Mouse (Mus musculus) hindbrain, embryonic 12.5 days (tissue): ENCODE results near the gene Foxo6. TPM values are rescaled to one million over a fixed set of nuclear protein-coding genes. Genes with fewer than 3 reads are reported as not detected.

ENCODE experiments used
- ATAC-seq: fragments of 200-750 bp; cut with Nextera tagmentation; 2 replicates; pipeline ENCODE4 v1.8.0; 2017; ENCODE audit warnings: moderate TSS enrichment; ENCODE audit not compliant: low FRiP score
- H3K27ac ChIP-seq: fragments of 300-500 bp; sonication (generic); 2 replicates; pipeline ENCODE4 v1.5.1; 2016; ENCODE audit warnings: mild to moderate bottlenecking
- H3K27me3 ChIP-seq: fragments of 300-500 bp; sonication (generic); 2 replicates; pipeline ENCODE4 v1.6.1; 2016; ENCODE audit warnings: mild to moderate bottlenecking
- H3K36me3 ChIP-seq: fragments of 300-500 bp; sonication (generic); 2 replicates; pipeline ENCODE4 v1.6.1; 2016; ENCODE audit warnings: mild to moderate bottlenecking
- H3K4me1 ChIP-seq: fragments of 300-500 bp; sonication (generic); 2 replicates; pipeline ENCODE4 v1.6.1; 2016
- H3K4me2 ChIP-seq: fragments of 300-500 bp; sonication (generic); replicated peaks from 2 replicates; pipeline ENCODE4 v1.6.1; 2016; ENCODE audit warnings: mild to moderate bottlenecking
- H3K4me3 ChIP-seq: fragments of 300-500 bp; sonication (generic); 2 replicates; pipeline ENCODE4 v1.5.1; 2016; ENCODE audit warnings: mild to moderate bottlenecking
- H3K9ac ChIP-seq: fragments of 300-500 bp; sonication (generic); 2 replicates; pipeline ENCODE4 v1.6.1; 2016; ENCODE audit warnings: mild to moderate bottlenecking, moderate library complexity
- H3K9me3 ChIP-seq: fragments of 300-500 bp; sonication (generic); replicated peaks from 2 replicates; pipeline ENCODE4 v1.6.1; 2016; ENCODE audit warnings: mild to moderate bottlenecking
- WGBS: fragments of 180-500 bp; shearing (Covaris S2); methylation state at CpG from one replicate; pipeline ENCODE4 v1.1.7; 2016; 5-methylcytosine and 5-hydroxymethylcytosine counted together
- polyA plus RNA-seq: library from polyadenylated mRNA; unstranded; fragments of >200 nt; fragmentation: Nextera tagmentation; extraction: Ambion mirVana; gene quantifications from 2 replicates; pipeline ENCODE4 v1.2.1, GENCODE M21; 2016

Foxo6 gene
- polyA plus RNA-seq, 1 experiment from 2014 or later, result 0.90 TPM

- Histone ChIP-seq H3K4me3 (no peak overlapping the region), H3K36me3 (no peaks in the 10 kb centered on the region), H3K4me2 (no peak overlapping the region), H3K4me1 (peaks cover 48% of the 10 kb centered on the region), H3K27me3 (peaks cover 15% of the 10 kb centered on the region), H3K27ac (peak overlapping the region; percentile 60; the same call in 1 of the 2 replicates), H3K9ac (no peak overlapping the region), H3K9me3 (no peaks in the 10 kb centered on the region)
- ATAC-seq, result no peak
- WGBS, result 60% methylated on average over 3 of the region's 3 CpGs
These were observed 46.0 kb downstream of the Foxo6 start for GRCm38 (mm10) chr4:120241106-120241505.

GRCm38 (mm10) chr4:120239419-120239818, 47.7 kb downstream of the Foxo6 start:
- Histone ChIP-seq H3K9ac (no peak overlapping the region), H3K27me3 (peaks cover 15% of the 10 kb centered on the region), H3K4me3 (no peak overlapping the region), H3K27ac (no peak overlapping the region), H3K36me3 (no peaks in the 10 kb centered on the region), H3K9me3 (no peaks in the 10 kb centered on the region), H3K4me2 (no peak overlapping the region), H3K4me1 (peaks cover 48% of the 10 kb centered on the region)
- no peak for ATAC-seq
- 60% methylated on average over 3 of the region's 3 CpGs for WGBS

DNA sequence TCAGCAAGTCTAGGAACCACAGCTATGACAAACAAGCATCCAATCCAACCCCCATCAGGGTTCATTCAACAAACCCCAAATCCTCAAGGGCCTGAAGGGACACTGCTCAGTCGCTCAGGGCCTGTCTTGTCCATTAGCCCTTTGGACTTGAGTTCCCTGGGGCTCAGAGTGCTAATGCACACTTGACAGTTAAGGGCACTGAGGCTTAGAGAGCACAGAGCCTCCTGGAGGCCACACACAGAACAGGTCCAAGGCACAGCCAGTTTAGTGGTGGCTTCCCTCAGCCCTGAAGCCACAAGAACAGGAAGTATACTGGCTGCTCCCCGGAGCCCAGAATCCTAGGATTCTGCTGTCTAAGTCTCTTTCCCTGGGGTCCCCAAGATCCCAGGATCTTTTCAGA, 53.9 kb downstream of the Foxo6 start:
- no peak overlapping the region for H3K4me3 ChIP-seq
- no peak for ATAC-seq
- H3K9me3 ChIP-seq, result no peaks in the 10 kb centered on the region
- H3K4me2 ChIP-seq, result no peak overlapping the region
- no peaks in the 10 kb centered on the region for H3K36me3 ChIP-seq
- H3K9ac ChIP-seq, result no peak overlapping the region
- no peak overlapping the region for H3K27ac ChIP-seq
- peaks cover 8% of the 10 kb centered on the region; the same call in 1 of the 2 replicates for H3K4me1 ChIP-seq
- 67% methylated on average over 2 of the region's 2 CpGs for WGBS
- H3K27me3 ChIP-seq, result 0 out of 2 replicates have a peak, but pooled peaks cover 5% of the 10 kb centered on the region

GRCm38 (mm10) chr4:120232541-120232940, 54.6 kb downstream of the Foxo6 start:
- Histone ChIP-seq H3K27ac (no peak overlapping the region), H3K9me3 (no peaks in the 10 kb centered on the region), H3K27me3 (0 out of 2 replicates have a peak, but pooled peaks cover 5% of the 10 kb centered on the region), H3K36me3 (no peaks in the 10 kb centered on the region), H3K4me3 (no peak overlapping the region), H3K9ac (no peak overlapping the region), H3K4me2 (no peak overlapping the region), H3K4me1 (peaks cover 8% of the 10 kb centered on the region; the same call in 1 of the 2 replicates)
- 83% methylated on average over 2 of the region's 2 CpGs for WGBS
- ATAC-seq, result no peak

DNA sequence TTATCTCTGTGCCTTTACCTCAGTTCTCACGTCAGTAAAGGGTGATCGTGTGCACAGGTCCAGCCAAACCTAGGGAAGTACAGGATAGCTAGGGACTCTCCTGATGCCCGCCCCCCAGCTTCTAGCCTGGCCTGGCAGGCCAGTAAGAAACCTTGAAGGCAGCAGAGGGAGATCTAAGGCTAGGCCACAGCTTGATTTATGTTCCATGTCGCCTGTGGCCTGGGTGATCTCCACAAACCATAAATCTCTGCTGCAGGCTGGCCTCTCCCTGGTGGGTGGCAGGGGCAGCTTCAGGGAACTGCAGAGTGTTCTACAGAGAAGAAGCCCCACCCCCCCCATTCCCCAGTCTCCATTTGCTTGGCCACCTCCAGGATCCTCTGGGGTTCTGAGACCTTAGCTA, 55.2 kb downstream of the Foxo6 start:
- no peak overlapping the region for H3K4me2 ChIP-seq
- peaks cover 10% of the 10 kb centered on the region; the same call in 1 of the 2 replicates for H3K4me1 ChIP-seq
- H3K27ac ChIP-seq, result no peak overlapping the region
- no peak overlapping the region for H3K4me3 ChIP-seq
- H3K36me3 ChIP-seq, result no peaks in the 10 kb centered on the region
- ATAC-seq, result no peak
- H3K9ac ChIP-seq, result no peak overlapping the region
- 0 out of 2 replicates have a peak, but pooled peaks cover 5% of the 10 kb centered on the region for H3K27me3 ChIP-seq
- no peaks in the 10 kb centered on the region for H3K9me3 ChIP-seq
- WGBS, result 64% methylated on average over 4 of the region's 4 CpGs

DNA sequence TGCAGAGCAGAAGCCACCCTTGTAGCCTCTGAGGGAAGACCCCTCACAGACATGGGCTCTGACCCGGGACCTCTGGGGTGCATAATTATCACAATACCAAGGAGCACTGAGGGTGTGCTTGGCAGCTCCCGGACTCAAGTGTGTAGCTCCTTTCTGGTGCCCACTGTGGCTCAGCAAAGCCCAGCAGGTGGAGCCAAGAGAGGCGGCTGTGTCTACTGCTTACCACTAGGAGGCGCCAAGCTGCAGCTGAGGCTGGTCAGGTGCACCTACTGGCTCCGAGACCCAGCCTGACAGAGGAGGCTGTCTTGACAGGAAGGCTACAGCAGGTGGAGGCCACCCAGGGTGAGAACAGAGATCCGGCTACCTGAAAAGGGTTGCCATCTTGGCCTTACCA, 56.9 kb downstream of the Foxo6 start:
- H3K27me3 ChIP-seq, result 0 out of 2 replicates have a peak, but pooled peaks cover 5% of the 10 kb centered on the region
- no peaks in the 10 kb centered on the region for H3K9me3 ChIP-seq
- H3K4me1 ChIP-seq, result peaks cover 5% of the 10 kb centered on the region; the same call in 1 of the 2 replicates
- no peaks in the 10 kb centered on the region for H3K36me3 ChIP-seq
- H3K9ac ChIP-seq, result 0 out of 2 replicates have a peak overlapping the region, but pooled peaks have one; percentile 3
- WGBS, result 15% methylated on average over 6 of the region's 6 CpGs
- no peak overlapping the region for H3K27ac ChIP-seq
- no peak overlapping the region for H3K4me2 ChIP-seq
- ATAC-seq, result peak; percentile 26; the same call in 1 of the 2 replicates
- H3K4me3 ChIP-seq, result no peak overlapping the region

DNA sequence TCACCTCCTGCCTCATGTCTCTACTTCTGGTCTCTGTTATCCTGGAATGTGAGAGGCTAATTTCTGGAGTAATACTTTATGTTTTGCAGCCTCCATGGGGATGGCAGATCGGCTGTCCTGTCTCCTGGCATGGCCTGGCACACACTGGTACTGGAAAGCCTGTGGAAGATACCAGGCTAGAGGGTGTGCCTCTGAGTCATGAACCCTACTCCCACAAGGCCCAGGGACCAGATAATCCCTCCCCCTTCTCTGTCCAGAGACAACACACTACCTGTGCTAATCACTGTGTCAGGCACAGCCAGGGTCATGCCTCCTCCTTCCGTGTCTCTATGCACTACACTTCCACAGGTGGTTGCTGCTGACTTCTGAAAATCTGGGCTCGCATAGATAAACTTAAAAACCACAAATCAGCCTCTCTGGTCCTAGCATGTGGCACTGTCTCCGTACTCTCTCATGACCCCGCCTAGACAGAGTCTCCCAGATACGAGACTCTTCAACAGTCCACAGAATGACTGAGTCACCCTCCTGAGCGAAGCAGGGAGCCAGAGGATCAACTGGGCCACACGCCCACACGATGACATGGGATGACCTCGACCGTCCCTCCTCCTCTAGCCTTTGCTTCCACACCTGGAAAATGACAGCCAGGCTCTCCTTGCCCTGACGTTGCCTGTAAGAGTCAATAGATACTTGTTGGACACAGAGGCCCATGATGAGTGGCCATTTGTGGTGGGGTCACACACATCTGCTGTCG, 57.5 kb downstream of the Foxo6 start:
- no peak overlapping the region for H3K27ac ChIP-seq
- ATAC-seq, result 0 out of 2 replicates have a peak, but pooled peaks have one; percentile 24
- no peaks in the 10 kb centered on the region for H3K36me3 ChIP-seq
- H3K4me1 ChIP-seq, result peaks cover 5% of the 10 kb centered on the region; the same call in 1 of the 2 replicates
- H3K9ac ChIP-seq, result no peak overlapping the region
- no peak overlapping the region for H3K4me3 ChIP-seq
- no peak overlapping the region for H3K4me2 ChIP-seq
- 80% methylated on average over 13 of the region's 13 CpGs for WGBS
- H3K27me3 ChIP-seq, result 0 out of 2 replicates have a peak, but pooled peaks cover 5% of the 10 kb centered on the region
- H3K9me3 ChIP-seq, result no peaks in the 10 kb centered on the region

GRCm38 (mm10) chr4:120228613-120229012, 58.5 kb downstream of the Foxo6 start:
- Histone ChIP-seq H3K9ac (no peak overlapping the region), H3K4me2 (no peak overlapping the region), H3K4me1 (peaks cover 5% of the 10 kb centered on the region; the same call in 1 of the 2 replicates), H3K36me3 (no peaks in the 10 kb centered on the region), H3K27me3 (0 out of 2 replicates have a peak, but pooled peaks cover 5% of the 10 kb centered on the region), H3K9me3 (no peaks in the 10 kb centered on the region), H3K4me3 (no peak overlapping the region), H3K27ac (no peak overlapping the region)
- no peak for ATAC-seq
- 81% methylated on average over 3 of the region's 3 CpGs for WGBS

GRCm38 (mm10) chr4:120227224-120227623, 59.9 kb downstream of the Foxo6 start:
- Histone ChIP-seq H3K27ac (no peak overlapping the region), H3K9me3 (no peaks in the 10 kb centered on the region), H3K36me3 (no peaks in the 10 kb centered on the region), H3K4me2 (no peak overlapping the region), H3K27me3 (0 out of 2 replicates have a peak, but pooled peaks cover 5% of the 10 kb centered on the region), H3K4me3 (no peak overlapping the region), H3K4me1 (peaks cover 10% of the 10 kb centered on the region), H3K9ac (no peak overlapping the region)
- WGBS, result 38% methylated on average over 2 of the region's 2 CpGs
- ATAC-seq, result no peak

GRCm38 (mm10) chr4:120226682-120227081, 60.5 kb downstream of the Foxo6 start:
- Histone ChIP-seq H3K4me3 (no peak overlapping the region), H3K27ac (no peak overlapping the region), H3K4me1 (peaks cover 10% of the 10 kb centered on the region), H3K4me2 (no peak overlapping the region), H3K36me3 (no peaks in the 10 kb centered on the region), H3K27me3 (0 out of 2 replicates have a peak, but pooled peaks cover 5% of the 10 kb centered on the region), H3K9ac (no peak overlapping the region), H3K9me3 (no peaks in the 10 kb centered on the region)
- WGBS, result 80% methylated on average over 4 of the region's 4 CpGs
- no peak for ATAC-seq

GRCm38 (mm10) chr4:120225135-120225780, 61.9 kb downstream of the Foxo6 start:
- no peak overlapping the region for H3K9ac ChIP-seq
- peaks cover 9% of the 10 kb centered on the region; the same call in 1 of the 2 replicates for H3K4me1 ChIP-seq
- 54% methylated on average over 6 of the region's 6 CpGs for WGBS
- no peaks in the 10 kb centered on the region for H3K9me3 ChIP-seq
- H3K4me3 ChIP-seq, result no peak overlapping the region
- peak; percentile 38; the same call in 1 of the 2 replicates for ATAC-seq
- no peak overlapping the region for H3K4me2 ChIP-seq
- H3K27me3 ChIP-seq, result no peaks in the 10 kb centered on the region
- no peak overlapping the region; the same call in 1 of the 2 replicates for H3K27ac ChIP-seq
- no peaks in the 10 kb centered on the region for H3K36me3 ChIP-seq

DNA sequence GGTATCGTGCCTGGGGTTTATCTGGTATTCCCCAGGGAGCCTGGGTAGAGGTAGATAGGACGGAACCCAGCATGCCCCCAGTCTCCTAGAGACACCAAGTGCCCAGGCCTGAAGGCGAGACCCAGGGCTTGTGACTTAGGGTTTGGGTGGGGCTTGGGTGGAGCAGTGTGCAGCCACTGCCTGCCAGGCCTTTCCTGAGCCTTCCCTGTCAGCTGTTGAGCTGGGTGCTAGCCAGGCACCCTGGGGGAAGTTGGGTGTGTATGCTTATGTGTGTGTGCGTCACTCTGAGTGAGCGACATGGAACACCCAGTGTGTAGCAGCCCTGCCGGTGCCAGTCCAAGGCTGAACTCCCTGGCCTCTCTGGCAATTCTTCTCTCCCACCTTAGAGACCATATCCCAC, 63.3 kb downstream of the Foxo6 start:
- Histone ChIP-seq H3K9me3 (no peaks in the 10 kb centered on the region), H3K27me3 (no peaks in the 10 kb centered on the region), H3K4me3 (no peak overlapping the region), H3K9ac (no peak overlapping the region), H3K4me1 (peaks cover 9% of the 10 kb centered on the region; the same call in 1 of the 2 replicates), H3K4me2 (no peak overlapping the region), H3K36me3 (no peaks in the 10 kb centered on the region), H3K27ac (no peak overlapping the region)
- ATAC-seq, result peak; percentile 12; the same call in 1 of the 2 replicates
- 90% methylated on average over 6 of the region's 6 CpGs for WGBS
